Mouse (Mus musculus) Patski (cell line): ENCODE results near the gene Jakmip3. TPM values are rescaled to one million over a fixed set of nuclear protein-coding genes. Genes with fewer than 3 reads are reported as not detected.

Experiments used
- ATAC-seq: fragments of 100-300 bp; one replicate; pipeline ENCODE4 v1.8.0; 2021
- CTCF ChIA-PET: fragments of 350-600 bp; sonication (Branson Sonifier 250); formaldehyde crosslinking; loops from one replicate; lab custom pipeline; 2022; ENCODE audit warnings: inconsistent platforms; lab: Charles Lee
- POLR2A ChIA-PET: fragments of 350-600 bp; sonication (Branson Sonifier 250); formaldehyde crosslinking; loops from one replicate; lab custom pipeline; 2022; ENCODE audit warnings: antibody characterized with exemption, inconsistent platforms; lab: Charles Lee
- DNase-seq: peaks from one replicate; pipeline ENCODE4 v3.0.0-alpha.2; 2011; ENCODE audit warnings: low read depth, low spot score
- H3K27me3 ChIP-seq: fragments of 371-371 bp; one replicate; pipeline ENCODE4 v1.5.1; 2021
- CTCF ChIP-seq: fragments of 100-300 bp; IDR thresholded peaks from one replicate; pipeline ENCODE4 v1.5.1; 2021
- in situ Hi-C: fragments of 300-500 bp; cut with MboI; formaldehyde crosslinking; loops from 3 replicates; pipeline ENCODE4 v1.11.1; 2018; ENCODE audit warnings: low pct_unique_long_range_greater_than_20kb, mixed read lengths
- polyA plus RNA-seq: library from polyadenylated mRNA; unstranded; gene quantifications from one replicate; pipeline ENCODE4 v1.2.3, GENCODE M21; 2021

The Jakmip3 gene
- polyA plus RNA-seq, 1 experiment from 2014 or later = not detected

GRCm38 (mm10) chr7:138910193-138910562 lies 30.4 kb upstream of the Jakmip3 start:
- in situ Hi-C loops = no loop called here

GRCm38 (mm10) chr7:138913616-138914015 lies 26.9 kb upstream of the Jakmip3 start:
- ATAC-seq (no peak), DNase-seq (no peak)
- TF ChIP-seq CTCF = no peak
- in situ Hi-C loops = no loop called here
- no peaks in the 10 kb centered on the region for H3K27me3 ChIP-seq
- POLR2A ChIA-PET = no interaction called here
- CTCF ChIA-PET = interaction anchor here (1.0 kb wide), 1 partner anchor 69 kb away, joined by 3 read pairs; no protein-coding TSS in a partner anchor

More at GRCm38 (mm10) chr7:138910193-138910562, 30.4 kb upstream of the Jakmip3 start:
- ATAC-seq (no peak), DNase-seq (no peak)
- ChIA-PET CTCF (interaction anchor here (0.9 to 1.2 kb wide), 3 partner anchors 14 to 66 kb away, joined by 3 to 4 read pairs (median 3); partner anchors contain the start of genes Mapk1ip1 and Ppp2r2d), POLR2A (no interaction called here)
- no peak for TF ChIP-seq CTCF
- no peaks in the 10 kb centered on the region for H3K27me3 ChIP-seq

GRCm38 (mm10) chr7:138919156-138919944 lies 21.2 kb upstream of the Jakmip3 start:
- ChIA-PET CTCF (no interaction called here), POLR2A (no interaction called here)
- in situ Hi-C loops = no loop called here
- no peaks in the 10 kb centered on the region for H3K27me3 ChIP-seq
- no peak for TF ChIP-seq CTCF
- DNase-seq = no peak
- ATAC-seq = peak; percentile 80

GRCm38 (mm10) chr7:138921611-138922010 lies 18.9 kb upstream of the Jakmip3 start:
- no peak for TF ChIP-seq CTCF
- ChIA-PET CTCF (interaction anchor here (4.5 kb wide), 1 partner anchor 78 kb away, joined by 74 read pairs; the partner anchor contains the start of genes Mapk1ip1 and Ppp2r2d), POLR2A (interaction anchor here (0.6 kb wide), 1 partner anchor 73 kb away, joined by 3 read pairs; no protein-coding TSS in a partner anchor)
- ATAC-seq (no peak), DNase-seq (no peak)
- in situ Hi-C loops = loop anchor here (5.0 kb wide), 2 partner anchors 79 to 1444 kb away; no protein-coding TSS in a partner anchor
- no peaks in the 10 kb centered on the region for H3K27me3 ChIP-seq

GRCm38 (mm10) chr7:138923756-138924425 lies 16.6 kb upstream of the Jakmip3 start:
- peaks cover 2% of the 10 kb centered on the region for H3K27me3 ChIP-seq
- DNase-seq (no peak), ATAC-seq (peak; percentile 41)
- in situ Hi-C loops = loop anchor here (5.0 kb wide), 2 partner anchors 82 to 1447 kb away; no protein-coding TSS in a partner anchor
- ChIA-PET POLR2A (no interaction called here), CTCF (interaction anchor here (0.7 to 4.5 kb wide), 14 partner anchors 14 to 1446 kb away, joined by 3 to 74 read pairs (median 4); partner anchors contain the start of genes Mapk1ip1 and Ppp2r2d)
- TF ChIP-seq CTCF = peak; percentile 74

- peaks cover 2% of the 10 kb centered on the region for H3K27me3 ChIP-seq
- CTCF ChIA-PET = no interaction called here
- in situ Hi-C loops = no loop called here
- DNase-seq (no peak), ATAC-seq (no peak)
- no peak for TF ChIP-seq CTCF
- POLR2A ChIA-PET = no interaction called here
Observed at GRCm38 (mm10) chr7:138928456-138928855, 12.1 kb upstream of the Jakmip3 start.

- TF ChIP-seq CTCF = no peak
- POLR2A ChIA-PET = no interaction called here
- ATAC-seq (no peak), DNase-seq (no peak)
- H3K27me3 ChIP-seq = peaks cover 5% of the 10 kb centered on the region
- in situ Hi-C loops = no loop called here
- CTCF ChIA-PET = no interaction called here
Observed at GRCm38 (mm10) chr7:138934523-138934922, 6.0 kb upstream of the Jakmip3 start.

GRCm38 (mm10) chr7:138938991-138939390 lies 1.5 kb upstream of the Jakmip3 start:
- no peak for ATAC-seq
- H3K27me3 ChIP-seq = peaks cover 27% of the 10 kb centered on the region
- CTCF ChIA-PET = no interaction called here
- in situ Hi-C loops = no loop called here
- POLR2A ChIA-PET = no interaction called here
- no peak for TF ChIP-seq CTCF
- DNase-seq = no peak

GRCm38 (mm10) chr7:138940256-138940611 lies 296 bp upstream of the Jakmip3 start:
- H3K27me3 ChIP-seq = peaks cover 27% of the 10 kb centered on the region
- no peak for DNase-seq
- in situ Hi-C loops = no loop called here
- ATAC-seq = no peak
- ChIA-PET POLR2A (no interaction called here), CTCF (no interaction called here)
- TF ChIP-seq CTCF = no peak

- ChIA-PET POLR2A (no interaction called here), CTCF (no interaction called here)
- H3K27me3 ChIP-seq = peaks cover 27% of the 10 kb centered on the region
- DNase-seq = no peak
- ATAC-seq = no peak
- in situ Hi-C loops = no loop called here
- TF ChIP-seq CTCF = no peak
Observed at GRCm38 (mm10) chr7:138941571-138941970, 1.0 kb downstream of the Jakmip3 start.

GRCm38 (mm10) chr7:138942301-138942700 lies 1.8 kb downstream of the Jakmip3 start:
- ChIA-PET CTCF (no interaction called here), POLR2A (no interaction called here)
- no peak for ATAC-seq
- no peak for TF ChIP-seq CTCF
- DNase-seq = no peak
- H3K27me3 ChIP-seq = peaks cover 27% of the 10 kb centered on the region
- in situ Hi-C loops = no loop called here
